Mouse (Mus musculus): Measurements from ENCODE around the gene Ttc36.

GRCm38 (mm10) chr9:44804678-44805077 lies 1.8 kb upstream of the Ttc36 start:
- TF ChIP-seq CTCF (IDR thresholded peaks at IDR 0.05; ENCODE audit: insufficient read depth, low read length), result no peak
- no peak for TF ChIP-seq POLR2A (IDR thresholded peaks at IDR 0.05; ENCODE audit: borderline replicate concordance, extremely low read depth, low read depth, low read length)
